In genomic region chr12:4731629-4732028, GRCm38 (mm10) we compare ENCODE assay signal across 18 mouse cellular contexts. TPM values are rescaled to one million over a fixed set of nuclear protein-coding genes. Genes with fewer than 3 reads are reported as not detected.
"Had no signal": no experiment of that assay in that cellular context is flagged by ENCODE, and none has a peak within 500 bp of the region (broad histone marks: within the 10 kb centered on the region; RNA-seq: fewer than 3 reads in every experiment).

No protein-coding gene starts in this region.

- H3K9me3 ChIP-seq: hindbrain, embryonic 15.5 days; liver, embryonic 13.5 days; midbrain, embryonic 12.5 days; midbrain, embryonic 15.5 days; neural tube, embryonic 12.5 days; neural tube, embryonic 15.5 days had no signal

- H3K4me2 ChIP-seq: hindbrain, embryonic 15.5 days; liver, embryonic 13.5 days; midbrain, embryonic 12.5 days; midbrain, embryonic 15.5 days; neural tube, embryonic 12.5 days; neural tube, embryonic 15.5 days had no signal

- H3K4me1 ChIP-seq: hindbrain, embryonic 15.5 days; liver, embryonic 13.5 days; midbrain, embryonic 12.5 days; midbrain, embryonic 15.5 days; neural tube, embryonic 12.5 days; neural tube, embryonic 15.5 days had no signal

- H3K27me3 ChIP-seq: hindbrain, embryonic 15.5 days; liver, embryonic 13.5 days; midbrain, embryonic 12.5 days; midbrain, embryonic 15.5 days; neural tube, embryonic 12.5 days; neural tube, embryonic 15.5 days had no signal

- H3K36me3 ChIP-seq: hindbrain, embryonic 15.5 days; liver, embryonic 13.5 days; midbrain, embryonic 12.5 days; midbrain, embryonic 15.5 days; neural tube, embryonic 12.5 days; neural tube, embryonic 15.5 days had no signal

- H3K4me3 ChIP-seq: hindbrain, embryonic 15.5 days; left cerebral cortex, adult 2 months; liver, embryonic 13.5 days; midbrain, embryonic 12.5 days; midbrain, embryonic 15.5 days; neural tube, embryonic 12.5 days; neural tube, embryonic 15.5 days had no signal

- H3K9ac ChIP-seq: hindbrain, embryonic 15.5 days; liver, embryonic 13.5 days; midbrain, embryonic 12.5 days; midbrain, embryonic 15.5 days; neural tube, embryonic 12.5 days; neural tube, embryonic 15.5 days had no signal

- ATAC-seq: intestine, postnatal 0 days; midbrain, embryonic 15.5 days had no signal

- H3K27ac ChIP-seq: hindbrain, embryonic 15.5 days; left cerebral cortex, adult 2 months; liver, embryonic 13.5 days; macrophage; midbrain, embryonic 12.5 days; midbrain, embryonic 15.5 days; neural tube, embryonic 12.5 days; neural tube, embryonic 15.5 days; stomach, postnatal 0 days had no signal

- DNase-seq: kidney, postnatal 14 days; layer of hippocampus, postnatal 36 days; liver, embryonic 13.5 days; right cerebral cortex, adult 18-20 months; right cerebral cortex, postnatal 14 days; right cerebral cortex, postnatal 4 days; thymus, adult 2 months; thymus, postnatal 14 days; thymus, postnatal 4 days had no signal

RNA-seq across cellular contexts. Expression of gene Fam228a, which starts 6.6 kb away (rescaled TPM):
- polyA plus RNA-seq: intestine, postnatal 0 days; macrophage had no signal

RNA-seq across cellular contexts. Expression of gene Pfn4, which starts 37.2 kb away (rescaled TPM):
- polyA plus RNA-seq: macrophage had no signal
